Mouse (Mus musculus) heart, postnatal 0 days (tissue): Measurements from ENCODE around the gene Ube2f.

Experiments used
- CTCF ChIP-seq: IDR thresholded peaks from 2 replicates; pipeline ENCODE4 v1.5.1; 2016; ENCODE audit warnings: antibody characterized with exemption, control low read depth, low read depth
- EP300 ChIP-seq: IDR thresholded peaks from 2 replicates; pipeline ENCODE4 v1.6.1; 2016; ENCODE audit warnings: antibody characterized with exemption, low read depth

- no peak for TF ChIP-seq EP300
- TF ChIP-seq CTCF, result peak; percentile 43
Measured at GRCm38 (mm10) chr1:91251927-91252326, 1.8 kb downstream of the Ube2f start.
